Mouse (Mus musculus) liver, postnatal 0 days (tissue): Measurements from ENCODE around the gene Sh3tc1. TPM values are rescaled to one million over a fixed set of nuclear protein-coding genes. Genes with fewer than 3 reads are reported as not detected.

ENCODE experiments used
- ATAC-seq: fragments of 200-750 bp; cut with Nextera tagmentation; 2 replicates; pipeline ENCODE4 v1.8.0; 2017; ENCODE audit warnings: mild to moderate bottlenecking, moderate library complexity
- DNase-seq: peaks from one replicate; pipeline ENCODE4 v3.0.0-alpha.2; 2016
- H3K27ac ChIP-seq: fragments of 300-500 bp; sonication (generic); 2 replicates; pipeline ENCODE4 v1.5.1; 2014; ENCODE audit warnings: antibody characterized with exemption, moderate library complexity, mild to moderate bottlenecking, low read depth
- H3K27me3 ChIP-seq: fragments of 300-500 bp; sonication (generic); 2 replicates; pipeline ENCODE4 v1.6.1; 2014; ENCODE audit warnings: low read length, control low read depth, mixed read lengths; ENCODE audit not compliant: insufficient read depth
- H3K36me3 ChIP-seq: fragments of 300-500 bp; sonication (generic); replicated peaks from 2 replicates; pipeline ENCODE4 v1.6.1; 2014; ENCODE audit warnings: mild to moderate bottlenecking, control low read depth, low read length, moderate library complexity, mixed read lengths; ENCODE audit not compliant: insufficient read depth
- H3K4me1 ChIP-seq: fragments of 300-500 bp; sonication (generic); 2 replicates; pipeline ENCODE4 v1.6.1; 2014; ENCODE audit warnings: antibody characterized with exemption, mild to moderate bottlenecking, control low read depth; ENCODE audit not compliant: insufficient read depth
- H3K4me2 ChIP-seq: fragments of 300-500 bp; sonication (generic); 2 replicates; pipeline ENCODE4 v1.6.1; 2014; ENCODE audit warnings: low read depth, mild to moderate bottlenecking, low read length, moderate library complexity, mixed read lengths
- H3K4me3 ChIP-seq: fragments of 300-500 bp; sonication (generic); 2 replicates; pipeline ENCODE4 v1.5.1; 2014; ENCODE audit warnings: low read depth, low read length
- H3K9ac ChIP-seq: fragments of 300-500 bp; sonication (generic); replicated peaks from 2 replicates; pipeline ENCODE4 v1.6.1; 2014; ENCODE audit warnings: mild to moderate bottlenecking, moderate library complexity
- H3K9me3 ChIP-seq: fragments of 300-500 bp; sonication (generic); 2 replicates; pipeline ENCODE4 v1.6.1; 2016; ENCODE audit warnings: mild to moderate bottlenecking, control low read depth, low read length, mixed read lengths
- CTCF ChIP-seq: sonication (generic); IDR thresholded peaks from 2 replicates; pipeline ENCODE4 v1.5.1; 2016; ENCODE audit warnings: antibody characterized with exemption, low read depth
- EP300 ChIP-seq: IDR thresholded peaks from 2 replicates; pipeline ENCODE4 v1.6.1; 2016; ENCODE audit warnings: antibody characterized with exemption, low read depth, mild to moderate bottlenecking
- WGBS: fragments of 180-500 bp; shearing (Covaris S2); extraction: QIAGEN DNeasy Blood & Tissue Kit; methylation state at CpG from one replicate; pipeline ENCODE4 v1.1.7; 2014; ENCODE audit not compliant: insufficient replicate concordance; 5-methylcytosine and 5-hydroxymethylcytosine counted together
- polyA plus RNA-seq: library from polyadenylated mRNA; unstranded; fragments of >200 nt; fragmentation: Nextera tagmentation; extraction: Ambion mirVana; gene quantifications from 2 replicates; pipeline ENCODE4 v1.2.1, GENCODE M21; 2015

The Sh3tc1 gene
- polyA plus RNA-seq, 1 experiment from 2014 or later, result 3.5 TPM

DNA sequence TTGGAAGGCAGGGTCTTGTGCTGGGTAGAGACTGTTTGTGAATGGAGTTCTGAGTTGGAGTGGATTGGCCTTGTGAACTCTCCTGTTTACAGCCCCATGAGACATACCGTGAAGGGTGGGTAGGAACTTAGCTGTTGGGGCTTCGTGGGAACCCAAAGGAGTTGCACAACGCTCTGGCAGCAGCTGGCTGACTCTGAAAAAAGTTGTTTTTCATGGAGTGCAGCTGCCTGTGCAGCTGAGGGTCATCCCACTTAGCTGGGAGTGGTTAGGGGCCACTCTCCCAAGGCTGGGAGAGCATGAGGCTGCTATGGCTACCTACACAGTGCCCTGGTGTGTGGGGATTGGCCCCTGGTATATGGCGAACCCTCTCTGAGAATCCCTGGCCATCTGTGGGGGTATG is 92.2 kb downstream of the Sh3tc1 start:
- Histone ChIP-seq H3K4me3 (no peak overlapping the region), H3K36me3 (no peaks in the 10 kb centered on the region), H3K9ac (no peak overlapping the region), H3K4me1 (0 out of 2 replicates have a peak, but pooled peaks cover 4% of the 10 kb centered on the region), H3K27ac (no peak overlapping the region), H3K27me3 (no peaks in the 10 kb centered on the region), H3K4me2 (no peak overlapping the region), H3K9me3 (no peaks in the 10 kb centered on the region)
- WGBS, result 43% methylated on average over 4 of the region's 4 CpGs
- TF ChIP-seq EP300 (no peak), CTCF (no peak)
- DNase-seq (no peak), ATAC-seq (no peak)

Other genes with a start within 250 kb of the Sh3tc1 start
- 1.5 and 1.8 TPM in 2 replicates for gene Cpz, start 214.3 kb downstream of the Sh3tc1 start, polyA plus RNA-seq
- 1.5 and 1.7 TPM in 2 replicates for gene Trmt44, start 164.9 kb downstream of the Sh3tc1 start, polyA plus RNA-seq
- gene Acox3, start 156.9 kb downstream of the Sh3tc1 start, polyA plus RNA-seq, result 4.0 and 4.3 TPM in 2 replicates
- 2.3 and 2.6 TPM in 2 replicates for gene Htra3, start 60.2 kb downstream of the Sh3tc1 start, polyA plus RNA-seq
- 0.33 and 0.45 TPM in 2 replicates for gene Ablim2, start 17.9 kb upstream of the Sh3tc1 start, polyA plus RNA-seq
- 1.1 and 1.2 TPM in 2 replicates for gene Afap1, start 153.3 kb upstream of the Sh3tc1 start, polyA plus RNA-seq